Mouse (Mus musculus) brain, embryonic 14.5 days (tissue): Measurements from ENCODE around the gene Zdhhc5.

Experiments
- CTCF ChIP-seq: fragments of 200-500 bp; IDR thresholded peaks from 2 replicates; pipeline ENCODE4 v1.5.1; 2012; ENCODE audit warnings: inconsistent platforms, mild to moderate bottlenecking, moderate library complexity, borderline replicate concordance; ENCODE audit not compliant: insufficient read depth, insufficient read length; ENCODE audit errors: extremely low read depth
- POLR2A ChIP-seq: fragments of 200-500 bp; IDR thresholded peaks from 2 replicates; pipeline ENCODE4 v1.6.1; 2012; ENCODE audit warnings: mild to moderate bottlenecking, inconsistent platforms, borderline replicate concordance; ENCODE audit not compliant: poor library complexity, insufficient read depth, insufficient read length, severe bottlenecking; ENCODE audit errors: extremely low read depth

DNA sequence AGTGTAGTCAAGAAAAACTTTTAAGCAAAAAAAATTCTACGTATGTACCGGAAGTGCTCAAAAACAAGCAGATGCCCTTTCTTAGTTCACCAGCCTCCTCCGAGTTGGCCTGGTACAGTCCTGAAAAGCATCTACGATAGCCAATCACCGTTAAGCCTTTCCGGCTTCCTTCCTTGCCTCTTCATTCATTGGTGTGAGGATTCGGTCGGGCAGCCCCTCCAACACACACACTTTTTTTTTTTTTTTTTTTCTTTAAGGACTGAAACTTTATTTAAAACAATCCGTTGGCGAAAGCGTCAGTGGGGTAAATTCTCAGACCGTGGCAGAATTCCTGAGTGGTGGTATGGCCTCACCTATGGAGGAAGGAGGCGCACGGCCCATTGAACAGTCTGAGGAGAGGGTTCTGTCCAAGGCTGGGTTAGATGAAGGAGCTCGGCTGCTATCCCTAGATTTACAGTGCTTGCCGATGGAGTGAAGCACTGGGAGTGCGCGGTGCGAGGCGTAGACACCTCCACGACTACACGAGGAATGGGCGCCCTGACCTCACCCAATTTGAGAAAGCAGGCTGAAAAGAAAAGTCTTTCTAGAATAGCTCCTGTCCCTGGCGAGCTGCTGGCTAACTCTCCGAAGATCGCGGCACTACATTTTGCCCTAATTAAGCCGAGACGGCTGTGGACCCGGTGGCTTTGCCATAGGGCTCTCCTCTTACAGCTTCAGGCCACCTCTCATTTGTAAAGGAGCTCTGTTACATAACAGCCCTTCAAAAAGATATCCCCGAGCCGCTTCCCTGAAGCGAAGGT lies 782 bp upstream of the Zdhhc5 start:
- no peak for TF ChIP-seq CTCF
- no peak for TF ChIP-seq POLR2A
